Mouse (Mus musculus) testis, adult 2 months (tissue): ENCODE measurements around the gene Crtac1. TPM values are rescaled to one million over a fixed set of nuclear protein-coding genes. Genes with fewer than 3 reads are reported as not detected.

ENCODE experiments used
- H3K27ac ChIP-seq: fragments of 200-500 bp; 2 replicates; pipeline ENCODE4 v1.5.1; 2012; ENCODE audit warnings: low read depth, low read length; ENCODE audit not compliant: control insufficient read depth, insufficient read depth
- H3K27me3 ChIP-seq: fragments of 200-500 bp; 2 replicates; pipeline ENCODE4 v1.6.1; 2012; ENCODE audit warnings: mild to moderate bottlenecking, low read length, moderate library complexity; ENCODE audit not compliant: control insufficient read depth, insufficient read depth
- H3K36me3 ChIP-seq: fragments of 200-500 bp; 2 replicates; pipeline ENCODE4 v1.6.1; 2012; ENCODE audit warnings: mild to moderate bottlenecking, low read length; ENCODE audit not compliant: control insufficient read depth, insufficient read depth
- H3K4me1 ChIP-seq: fragments of 200-500 bp; 2 replicates; pipeline ENCODE4 v1.6.1; 2012; ENCODE audit warnings: low read length; ENCODE audit not compliant: control insufficient read depth, insufficient read depth
- H3K4me3 ChIP-seq: fragments of 200-500 bp; 2 replicates; pipeline ENCODE4 v1.5.1; 2012; ENCODE audit warnings: low read depth, mild to moderate bottlenecking, low read length, moderate library complexity, mixed read lengths; ENCODE audit not compliant: control insufficient read depth
- CTCF ChIP-seq: fragments of 200-500 bp; IDR thresholded peaks from 2 replicates; pipeline ENCODE4 v1.5.1; 2012; ENCODE audit warnings: low read depth, mild to moderate bottlenecking, inconsistent platforms, low read length, moderate library complexity; ENCODE audit not compliant: control insufficient read depth, insufficient read depth, insufficient replicate concordance
- POLR2A ChIP-seq: fragments of 200-500 bp; IDR thresholded peaks from 2 replicates; pipeline ENCODE4 v1.6.1; 2012; ENCODE audit warnings: low read depth, mild to moderate bottlenecking, inconsistent platforms, low read length, moderate library complexity; ENCODE audit not compliant: control insufficient read depth
- polyA plus RNA-seq: library from polyadenylated mRNA; depleted of rRNA; stranded (reverse); fragments of >200 nt; gene quantifications from 2 replicates; pipeline ENCODE4 v1.2.3, GENCODE M21; 2012; rRNA removed

Crtac1 gene
- polyA plus RNA-seq, 1 experiment, result 3.7 TPM

- Histone ChIP-seq H3K27me3 (no peaks in the 10 kb centered on the region), H3K4me3 (no peak overlapping the region), H3K27ac (no peak overlapping the region), H3K4me1 (no peaks in the 10 kb centered on the region), H3K36me3 (no peaks in the 10 kb centered on the region)
- no peak for TF ChIP-seq POLR2A
- no peak for TF ChIP-seq CTCF
These were observed 193.8 kb downstream of the Crtac1 start for GRCm38 (mm10) chr19:42237602-42238340.

Other genes starting within 250 kb of the Crtac1 start
- 0.10 TPM in 1 of 2 replicates, not detected in the other for gene Sfrp5, start 229.5 kb downstream of the Crtac1 start, polyA plus RNA-seq
- gene Golga7b, start 184.2 kb downstream of the Crtac1 start, polyA plus RNA-seq, result 6.7 and 8.7 TPM in 2 replicates
- 5.6 and 7.0 TPM in 2 replicates for gene R3hcc1l, start 87.0 kb upstream of the Crtac1 start, polyA plus RNA-seq
- 0.25 and 0.47 TPM in 2 replicates for gene Loxl4, start 181.0 kb upstream of the Crtac1 start, polyA plus RNA-seq